Mouse (Mus musculus) MEL (cell line): ENCODE measurements around the gene Ldb1. TPM values are rescaled to one million over a fixed set of nuclear protein-coding genes. Genes with fewer than 3 reads are reported as not detected.

Source experiments
- DNase-seq: peaks from one replicate; pipeline ENCODE4 v3.0.0; 2011; ENCODE audit warnings: low read depth, low spot score
- H3K27ac ChIP-seq: 2 replicates; pipeline ENCODE4 v1.5.1; 2012; ENCODE audit warnings: low read depth, mild to moderate bottlenecking, control low read depth, low read length, moderate library complexity; ENCODE audit not compliant: control insufficient read depth
- H3K27me3 ChIP-seq, 2 experiments: fragments of 150-350 bp in 1 of 2; sonication (generic) in 1 of 2; 2 replicates each; pipeline ENCODE4 v1.6.1; 2012; ENCODE audit warnings: low read length in 2 of 2, mild to moderate bottlenecking in 2 of 2, improper control_type of control experiment in 1 of 2, moderate library complexity in 1 of 2; ENCODE audit not compliant: insufficient read depth in 2 of 2, control insufficient read depth in 1 of 2
- H3K36me3 ChIP-seq, 2 experiments: 2 replicates each; pipeline ENCODE4 v1.6.1; 2012 to 2014; ENCODE audit warnings: low read length in 2 of 2, improper control_type of control experiment in 1 of 2, inconsistent platforms in 1 of 2, mild to moderate bottlenecking in 1 of 2; ENCODE audit not compliant: insufficient read depth in 2 of 2, control insufficient read depth in 1 of 2
- H3K4me1 ChIP-seq, 2 experiments: fragments of 150-350 bp in 1 of 2; sonication (generic) in 1 of 2; 2 replicates each; pipeline ENCODE4 v1.6.1; 2012; ENCODE audit warnings: low read length in 2 of 2, improper control_type of control experiment in 1 of 2, mild to moderate bottlenecking in 1 of 2; ENCODE audit not compliant: insufficient read depth in 2 of 2, control insufficient read depth in 1 of 2
- H3K4me3 ChIP-seq, 2 experiments: fragments of 150-350 bp in 1 of 2; sonication (generic) in 1 of 2; 2 replicates each; pipeline ENCODE4 v1.5.1; 2012; ENCODE audit warnings: low read depth in 2 of 2, low read length in 2 of 2, mild to moderate bottlenecking in 2 of 2, moderate library complexity in 2 of 2, control low read depth in 1 of 2, improper control_type of control experiment in 1 of 2; ENCODE audit not compliant: control insufficient read depth in 1 of 2, insufficient read depth in 1 of 2
- H3K79me2 ChIP-seq: 2 replicates; pipeline ENCODE4 v1.6.1; 2012; ENCODE audit warnings: mild to moderate bottlenecking, low read length, moderate library complexity; ENCODE audit not compliant: control insufficient read depth, poor library complexity, insufficient read depth
- H3K9ac ChIP-seq: 2 replicates; pipeline ENCODE4 v1.6.1; 2012; ENCODE audit warnings: low read depth, mild to moderate bottlenecking, control low read depth, low read length, moderate library complexity; ENCODE audit not compliant: control insufficient read depth, poor library complexity, severe bottlenecking
- H3K9me3 ChIP-seq: fragments of 150-350 bp; sonication (generic); replicated peaks from 2 replicates; pipeline ENCODE4 v1.6.1; 2012; ENCODE audit warnings: mild to moderate bottlenecking, low read length, improper control_type of control experiment, moderate library complexity; ENCODE audit not compliant: insufficient read depth
- BHLHE40 ChIP-seq: IDR thresholded peaks from 2 replicates; pipeline ENCODE4 v1.6.1; 2012; ENCODE audit warnings: low read depth, mild to moderate bottlenecking, inconsistent platforms, low read length, improper control_type of control experiment, borderline replicate concordance
- CHD1 ChIP-seq: IDR thresholded peaks from 2 replicates; pipeline ENCODE4 v1.6.1; 2012; ENCODE audit warnings: low read depth, mild to moderate bottlenecking, inconsistent platforms, low read length, improper control_type of control experiment
- CTCF ChIP-seq, 3 experiments: IDR thresholded peaks in 2 of 3; conservative IDR thresholded peaks in 1 of 3; 2 replicates each; pipeline ENCODE4 v1.5.1; 2011 to 2012; ENCODE audit warnings: low read length in 3 of 3, low read depth in 2 of 3, mild to moderate bottlenecking in 2 of 3, improper control_type of control experiment in 1 of 3, inconsistent platforms in 1 of 3, mixed read lengths in 1 of 3, moderate library complexity in 1 of 3; ENCODE audit not compliant: control insufficient read depth in 1 of 3, insufficient read depth in 1 of 3, poor library complexity in 1 of 3, severe bottlenecking in 1 of 3
- E2F4 ChIP-seq: IDR thresholded peaks from 2 replicates; pipeline ENCODE4 v1.6.1; 2011; ENCODE audit warnings: low read depth, low read length, improper control_type of control experiment, borderline replicate concordance
- ELF1 ChIP-seq: IDR thresholded peaks from 2 replicates; pipeline ENCODE4 v1.6.1; 2014; ENCODE audit warnings: low read depth, mild to moderate bottlenecking, inconsistent platforms, low read length, improper control_type of control experiment, moderate library complexity
- ETS1 ChIP-seq: IDR thresholded peaks from 2 replicates; pipeline ENCODE4 v1.6.1; 2012; ENCODE audit warnings: low read depth, mild to moderate bottlenecking, inconsistent platforms, low read length, improper control_type of control experiment, moderate library complexity
- GABPA ChIP-seq: IDR thresholded peaks from 2 replicates; pipeline ENCODE4 v1.6.1; 2012; ENCODE audit warnings: low read depth, mild to moderate bottlenecking, inconsistent platforms, low read length, improper control_type of control experiment, moderate library complexity
- GATA1 ChIP-seq: IDR thresholded peaks from 2 replicates; pipeline ENCODE4 v1.6.1; 2011; ENCODE audit warnings: low read depth, low read length, improper control_type of control experiment
- JUND ChIP-seq: IDR thresholded peaks from 2 replicates; pipeline ENCODE4 v1.6.1; 2011; ENCODE audit warnings: low read depth, mild to moderate bottlenecking, improper control_type of control experiment, low read length
- MAX ChIP-seq: IDR thresholded peaks from 2 replicates; pipeline ENCODE4 v1.6.1; 2011; ENCODE audit warnings: low read length, improper control_type of control experiment
- MEF2A ChIP-seq: IDR thresholded peaks from 2 replicates; pipeline ENCODE4 v1.6.1; 2014; ENCODE audit warnings: low read depth, mild to moderate bottlenecking, inconsistent platforms, low read length, improper control_type of control experiment; ENCODE audit not compliant: poor library complexity, insufficient replicate concordance, severe bottlenecking; ENCODE audit errors: extremely low read depth
- MXI1 ChIP-seq: IDR thresholded peaks from 2 replicates; pipeline ENCODE4 v1.6.1; 2011; ENCODE audit warnings: mild to moderate bottlenecking, low read depth, low read length, improper control_type of control experiment
- MYB ChIP-seq: IDR thresholded peaks from 2 replicates; pipeline ENCODE4 v1.6.1; 2011; ENCODE audit warnings: mild to moderate bottlenecking, low read depth, low read length, improper control_type of control experiment
- MYC ChIP-seq: IDR thresholded peaks from 2 replicates; pipeline ENCODE4 v1.6.1; 2011; ENCODE audit warnings: low read depth, mild to moderate bottlenecking, low read length, improper control_type of control experiment, moderate library complexity
- NELFE ChIP-seq: IDR thresholded peaks from 2 replicates; pipeline ENCODE4 v1.6.1; 2011; ENCODE audit warnings: low read depth, low read length, improper control_type of control experiment
- NRF1 ChIP-seq: IDR thresholded peaks from 2 replicates; pipeline ENCODE4 v1.6.1; 2014; ENCODE audit warnings: low read depth, mild to moderate bottlenecking, inconsistent platforms, low read length, improper control_type of control experiment, moderate library complexity; ENCODE audit not compliant: poor library complexity, insufficient read depth, severe bottlenecking
- POLR2A ChIP-seq, 2 experiments: IDR thresholded peaks; 2 replicates each; pipeline ENCODE4 v1.6.1; 2011 to 2012; ENCODE audit warnings: low read length in 2 of 2, mild to moderate bottlenecking in 2 of 2, control low read depth in 1 of 2, improper control_type of control experiment in 1 of 2, low read depth in 1 of 2, moderate library complexity in 1 of 2; ENCODE audit not compliant: control insufficient read depth in 1 of 2, insufficient read depth in 1 of 2, poor library complexity in 1 of 2
- POLR2AphosphoS2 ChIP-seq: IDR thresholded peaks from 2 replicates; pipeline ENCODE4 v1.6.1; 2011; ENCODE audit warnings: low read length, improper control_type of control experiment
- POLR2AphosphoS5 ChIP-seq: IDR thresholded peaks from 2 replicates; pipeline ENCODE4 v1.6.1; 2012; ENCODE audit warnings: low read depth, borderline replicate concordance, mild to moderate bottlenecking, inconsistent platforms, low read length, moderate library complexity, mixed read lengths
- SMC3 ChIP-seq: IDR thresholded peaks from 2 replicates; pipeline ENCODE4 v1.6.1; 2011; ENCODE audit warnings: low read depth, low read length, improper control_type of control experiment
- TAL1 ChIP-seq: IDR thresholded peaks from 2 replicates; pipeline ENCODE4 v1.6.1; 2012; ENCODE audit warnings: mild to moderate bottlenecking, inconsistent platforms, low read length, moderate library complexity, mixed read lengths
- TBP ChIP-seq: IDR thresholded peaks from 2 replicates; pipeline ENCODE4 v1.8.0; 2011; ENCODE audit warnings: low read depth, low read length, improper control_type of control experiment
- TCF12 ChIP-seq: IDR thresholded peaks from 2 replicates; pipeline ENCODE4 v1.6.1; 2014; ENCODE audit warnings: low read depth, mild to moderate bottlenecking, inconsistent platforms, low read length, improper control_type of control experiment, moderate library complexity
- UBTF ChIP-seq: IDR thresholded peaks from 2 replicates; pipeline ENCODE4 v1.6.1; 2012; ENCODE audit warnings: low read depth, mild to moderate bottlenecking, inconsistent platforms, low read length, improper control_type of control experiment, moderate library complexity, borderline replicate concordance; ENCODE audit not compliant: insufficient read depth
- USF1 ChIP-seq: IDR thresholded peaks from 2 replicates; pipeline ENCODE4 v1.6.1; 2014; ENCODE audit warnings: low read depth, mild to moderate bottlenecking, inconsistent platforms, low read length, improper control_type of control experiment, moderate library complexity
- USF2 ChIP-seq, 2 experiments: IDR thresholded peaks; 2 replicates each; pipeline ENCODE4 v1.6.1; 2011 to 2012; ENCODE audit warnings: improper control_type of control experiment in 2 of 2, low read length in 2 of 2, borderline replicate concordance in 1 of 2, inconsistent platforms in 1 of 2, low read depth in 1 of 2, mild to moderate bottlenecking in 1 of 2; ENCODE audit not compliant: insufficient read depth in 1 of 2
- ZC3H11A ChIP-seq: IDR thresholded peaks from 2 replicates; pipeline ENCODE4 v1.6.1; 2012; ENCODE audit warnings: low read depth, mild to moderate bottlenecking, inconsistent platforms, low read length, improper control_type of control experiment
- ZKSCAN1 ChIP-seq: IDR thresholded peaks from 2 replicates; pipeline ENCODE4 v1.6.1; 2012; ENCODE audit warnings: low read depth, mild to moderate bottlenecking, inconsistent platforms, low read length, improper control_type of control experiment, moderate library complexity
- ZMIZ1 ChIP-seq: IDR thresholded peaks from 2 replicates; pipeline ENCODE4 v1.6.1; 2012; ENCODE audit warnings: low read depth, mild to moderate bottlenecking, inconsistent platforms, low read length, improper control_type of control experiment, moderate library complexity
- ZNF384 ChIP-seq: IDR thresholded peaks from 2 replicates; pipeline ENCODE4 v1.6.1; 2012; ENCODE audit warnings: low read depth, mild to moderate bottlenecking, inconsistent platforms, low read length, improper control_type of control experiment
- polyA plus RNA-seq, 2 experiments: library from polyadenylated mRNA; stranded (reverse) in 1 of 2; unstranded in 1 of 2; fragments of >175 nt in 1 of 2; fragments of >200 nt in 1 of 2; gene quantifications; 2 replicates each; pipeline versions ENCODE4 v1.2.1 to v1.2.4; 2012; ENCODE audit warnings: low replicate concordance in 2 of 2, low read depth in 1 of 2; ENCODE audit not compliant: insufficient read length in 2 of 2, insufficient read depth in 1 of 2, missing spikeins in 1 of 2
- total RNA-seq: library from RNA; depleted of rRNA; stranded (reverse); fragments of 300-350 nt; gene quantifications from 2 replicates; pipeline ENCODE4 v1.2.3, GENCODE M21; 2012

The Ldb1 gene
- total and polyA plus RNA-seq, 3 experiments, result 357 to 842 (median 632) TPM

GRCm38 (mm10) chr19:46037243-46037924 lies 7.6 kb downstream of the Ldb1 start (continued):
- TF ChIP-seq ZKSCAN1, result no peak
- peak; percentile 90 for TF ChIP-seq POLR2AphosphoS2
- no peak for TF ChIP-seq USF2 (IDR thresholded peaks at IDR 0.05; ENCODE audit: borderline replicate concordance in 1 of 2, insufficient read depth in 1 of 2, low read depth in 1 of 2, low read length in 2 of 2)
- peak; percentile 86 for TF ChIP-seq MXI1
- peak; percentile 91 for TF ChIP-seq BHLHE40
- TF ChIP-seq ETS1, result peak; percentile 86
- peak; percentile 96 for TF ChIP-seq GATA1
- TF ChIP-seq MAX, result peak; percentile 79
- no peak for TF ChIP-seq CTCF (IDR thresholded peaks at IDR 0.05 in 2 of 3, conservative IDR thresholded peaks at IDR 0.05 in 1 of 3; ENCODE audit: control insufficient read depth in 1 of 3, insufficient read depth in 1 of 3, low read depth in 2 of 3, low read length in 3 of 3, poor library complexity in 1 of 3, severe bottlenecking in 1 of 3)
- peak; percentile 66 for TF ChIP-seq NELFE
- no peak for TF ChIP-seq GABPA
- peak; percentile 92 for TF ChIP-seq ELF1
- TF ChIP-seq TCF12, result peak; percentile 94
- peak; percentile 86 for TF ChIP-seq TBP
- TF ChIP-seq SMC3, result peak; percentile 24
- TF ChIP-seq, all 39 proteins: peak for 28

GRCm38 (mm10) chr19:46036477-46037242 lies 8.4 kb downstream of the Ldb1 start:
- H3K27me3 ChIP-seq, result no peaks in the 10 kb centered on the region
- H3K36me3 ChIP-seq, result peaks cover 22 to 35% of the 10 kb centered on the region in 2 experiments
- peak overlapping the region; percentile 99 for H3K27ac ChIP-seq
- H3K9ac ChIP-seq, result peak overlapping the region; percentile 86
- H3K79me2 ChIP-seq, result peaks cover 66% of the 10 kb centered on the region
- no peaks in the 10 kb centered on the region for H3K9me3 ChIP-seq
- H3K4me1 ChIP-seq, result peaks cover 15 to 33% of the 10 kb centered on the region in 2 experiments
- peak; percentile 95 for DNase-seq
- H3K4me3 ChIP-seq, result peak overlapping the region; percentile 76 to 85
- TF ChIP-seq GATA1 (0 out of 2 replicates have a peak, but pooled peaks have one; percentile 29), E2F4 (no peak), TAL1 (no peak), TBP (no peak), ZNF384 (no peak), USF1 (no peak), MEF2A (no peak), UBTF (no peak), MXI1 (no peak), ZMIZ1 (no peak), NRF1 (no peak), MYB (no peak), USF2 (IDR thresholded peaks at IDR 0.05; ENCODE audit: borderline replicate concordance in 1 of 2, insufficient read depth in 1 of 2, low read depth in 1 of 2, low read length in 2 of 2) (no peak), POLR2A (IDR thresholded peaks at IDR 0.05; ENCODE audit: control insufficient read depth in 1 of 2, insufficient read depth in 1 of 2, low read depth in 1 of 2, low read length in 2 of 2, poor library complexity in 1 of 2) (no peak), POLR2AphosphoS5 (no peak), JUND (no peak), ELF1 (no peak), CTCF (IDR thresholded peaks at IDR 0.05 in 2 of 3, conservative IDR thresholded peaks at IDR 0.05 in 1 of 3; ENCODE audit: control insufficient read depth in 1 of 3, insufficient read depth in 1 of 3, low read depth in 2 of 3, low read length in 3 of 3, poor library complexity in 1 of 3, severe bottlenecking in 1 of 3) (peak; percentile 77 to 86 (median 84)), MYC (no peak), CHD1 (peak; percentile 68; the same call in 1 of the 2 replicates), ZC3H11A (peak; percentile 4; the same call in 1 of the 2 replicates), SMC3 (peak; percentile 47), BHLHE40 (no peak)
